Mouse (Mus musculus): ENCODE measurements at regions not wholly inside any gene's neighbourhood (a gene's known extent, or its start where the extent isn't known, plus 50 kb on each side); places are given as distances from the start of the nearest gene placed in this dataset.

- no peak for DNase-seq (ENCODE audit: extremely low spot score in 1 of 2, low spot score in 1 of 2)
Observed at GRCm38 (mm10) chr12:54283646-54284045, 80.0 kb upstream of the Egln3 start.

GRCm38 (mm10) chr12:54283011-54283410, 79.4 kb upstream of the Egln3 start:
- DNase-seq (ENCODE audit: extremely low spot score in 1 of 2, low spot score in 1 of 2) = no peak

GRCm38 (mm10) chr12:54282281-54282921, 78.7 kb upstream of the Egln3 start:
- no peak for DNase-seq (ENCODE audit: extremely low spot score in 1 of 2, low spot score in 1 of 2)

GRCm38 (mm10) chr12:54280457-54280856, 76.8 kb upstream of the Egln3 start:
- no peak for DNase-seq (ENCODE audit: extremely low spot score in 1 of 2, low spot score in 1 of 2)

- no peak for DNase-seq (ENCODE audit: extremely low spot score in 1 of 2, low spot score in 1 of 2)
Observed at GRCm38 (mm10) chr12:54280001-54280400, 76.3 kb upstream of the Egln3 start.

GRCm38 (mm10) chr12:54276978-54277537, 73.4 kb upstream of the Egln3 start:
- DNase-seq (ENCODE audit: extremely low spot score in 1 of 2, low spot score in 1 of 2) = no peak

GRCm38 (mm10) chr12:54273506-54273905, 69.8 kb upstream of the Egln3 start:
- DNase-seq (ENCODE audit: extremely low spot score in 1 of 2, low spot score in 1 of 2) = no peak

- no peak for DNase-seq (ENCODE audit: extremely low spot score in 1 of 2, low spot score in 1 of 2)
Observed at GRCm38 (mm10) chr12:54272696-54273095, 69.0 kb upstream of the Egln3 start.

GRCm38 (mm10) chr12:54272226-54272625, 68.6 kb upstream of the Egln3 start:
- DNase-seq (ENCODE audit: extremely low spot score in 1 of 2, low spot score in 1 of 2) = no peak

- DNase-seq (ENCODE audit: extremely low spot score in 1 of 2, low spot score in 1 of 2) = no peak
Observed at GRCm38 (mm10) chr12:54265852-54266251, 62.2 kb upstream of the Egln3 start.

- no peak for DNase-seq (ENCODE audit: extremely low spot score in 1 of 2, low spot score in 1 of 2)
Observed at GRCm38 (mm10) chr12:54264893-54265835, 61.5 kb upstream of the Egln3 start.

- no peak for DNase-seq (ENCODE audit: extremely low spot score in 1 of 2, low spot score in 1 of 2)
Observed at GRCm38 (mm10) chr12:54264418-54264733, 60.7 kb upstream of the Egln3 start.

- no peak for DNase-seq (ENCODE audit: extremely low spot score in 1 of 2, low spot score in 1 of 2)
Observed at GRCm38 (mm10) chr12:54263733-54264417, 60.2 kb upstream of the Egln3 start.

GRCm38 (mm10) chr12:54262236-54263005, 58.8 kb upstream of the Egln3 start:
- no peak for DNase-seq (ENCODE audit: extremely low spot score in 1 of 2, low spot score in 1 of 2)

- no peak for DNase-seq (ENCODE audit: extremely low spot score in 1 of 2, low spot score in 1 of 2)
Observed at GRCm38 (mm10) chr12:54261426-54261825, 57.8 kb upstream of the Egln3 start.

- DNase-seq (ENCODE audit: extremely low spot score in 1 of 2, low spot score in 1 of 2) = no peak
Observed at GRCm38 (mm10) chr12:54260502-54260901, 56.8 kb upstream of the Egln3 start.

GRCm38 (mm10) chr12:54257776-54258433, 54.2 kb upstream of the Egln3 start:
- DNase-seq (ENCODE audit: extremely low spot score in 1 of 2, low spot score in 1 of 2) = no peak

GRCm38 (mm10) chr12:54256506-54257128, 53.0 kb upstream of the Egln3 start:
- DNase-seq (ENCODE audit: extremely low spot score in 1 of 2, low spot score in 1 of 2) = no peak

Data from layer of hippocampus, postnatal 25 days (tissue).